Mouse (Mus musculus) forebrain, embryonic 16.5 days (tissue): ENCODE results near the gene Fancc. TPM values are rescaled to one million over a fixed set of nuclear protein-coding genes. Genes with fewer than 3 reads are reported as not detected.

ENCODE experiments used
- microRNA counts: library from miRNA; unstranded; fragments of <30 nt; microRNA quantifications from one replicate; lab custom pipeline; 2016
- microRNA-seq: library from miRNA; unstranded; fragments of <30 nt; microRNA quantifications from one replicate; pipeline ENCODE4, GENCODE M21; 2017
- polyA plus RNA-seq: library from polyadenylated mRNA; unstranded; fragments of >200 nt; fragmentation: Nextera tagmentation; extraction: Ambion mirVana; gene quantifications from 2 replicates; pipeline ENCODE4 v1.2.1, GENCODE M21; 2015

The Fancc gene
- polyA plus RNA-seq, 1 experiment from 2014 or later: 13.7 TPM

MicroRNAs within 50 kb of the gene (microRNA counts, 519-probe panel; counts per million panel counts)
- microRNA mmu-miR-23b (lab: Ali Mortazavi, UCI): 2,887 counts per million, percentile 74 among the panel's probes with 10 or more counts
- 2,263 counts per million, percentile 49 among the panel's probes with 10 or more counts for microRNA mmu-miR-24 (lab: Ali Mortazavi, UCI)
- microRNA mmu-miR-27b (lab: Ali Mortazavi, UCI): 2,157 counts per million, percentile 41 among the panel's probes with 10 or more counts

Small RNA genes lying within 50 kb of the gene (microRNA-seq; reads per million reads assigned to microRNA genes)
- gene Mir23b (7,979 reads per million, percentile 94 among the genes with 10 or more reads in this experiment), gene Mir24-1 (not detected), gene Mir27b (498 reads per million, percentile 72 among the genes with 10 or more reads in this experiment), gene Mir3074-1 (not detected)

Other genes with a start within 250 kb of the Fancc start
- 8.0 and 11.2 TPM in 2 replicates for gene Ptch1, start 76.3 kb upstream of the Fancc start, polyA plus RNA-seq